Mouse (Mus musculus) kidney, postnatal 0 days (tissue): ENCODE measurements at regions not wholly inside any gene's neighbourhood (a gene's known extent, or its start where the extent isn't known, plus 50 kb on each side); places are given as distances from the start of the nearest gene placed in this dataset.

Experiments
- ATAC-seq: fragments of 200-750 bp; cut with Nextera tagmentation; replicated peaks from 2 replicates; pipeline ENCODE4 v1.8.0; 2017; ENCODE audit warnings: low read depth, moderate number of reproducible peaks, moderate TSS enrichment, moderate library complexity; ENCODE audit not compliant: low FRiP score
- DNase-seq: peaks from one replicate; pipeline ENCODE4 v3.0.0-alpha.2; 2016; ENCODE audit warnings: low spot score
- H3K27ac ChIP-seq: fragments of 300-500 bp; sonication (generic); 2 replicates; pipeline ENCODE4 v1.5.1; 2014; ENCODE audit warnings: mild to moderate bottlenecking
- H3K27me3 ChIP-seq: fragments of 300-500 bp; sonication (generic); 2 replicates; pipeline ENCODE4 v1.6.1; 2014; ENCODE audit warnings: low read length, mixed read lengths; ENCODE audit not compliant: insufficient read depth
- H3K36me3 ChIP-seq: fragments of 300-500 bp; sonication (generic); 2 replicates; pipeline ENCODE4 v1.6.1; 2014; ENCODE audit warnings: low read length, mixed read lengths; ENCODE audit not compliant: insufficient read depth
- H3K4me1 ChIP-seq: fragments of 300-500 bp; sonication (generic); replicated peaks from 2 replicates; pipeline ENCODE4 v1.6.1; 2014; ENCODE audit warnings: antibody characterized with exemption, low read length, mixed read lengths; ENCODE audit not compliant: insufficient read depth
- H3K4me2 ChIP-seq: fragments of 300-500 bp; sonication (generic); 2 replicates; pipeline ENCODE4 v1.6.1; 2014; ENCODE audit warnings: mild to moderate bottlenecking, low read length, moderate library complexity, mixed read lengths
- H3K4me3 ChIP-seq: fragments of 300-500 bp; sonication (generic); replicated peaks from 2 replicates; pipeline ENCODE4 v1.5.1; 2014; ENCODE audit warnings: low read depth, low read length
- H3K9ac ChIP-seq: fragments of 300-500 bp; sonication (generic); 2 replicates; pipeline ENCODE4 v1.6.1; 2014; ENCODE audit warnings: low read depth, low read length
- H3K9me3 ChIP-seq: fragments of 300-500 bp; sonication (generic); replicated peaks from 2 replicates; pipeline ENCODE4 v1.6.1; 2016; ENCODE audit warnings: low read length, inconsistent platforms, mixed read lengths
- CTCF ChIP-seq: IDR thresholded peaks from 2 replicates; pipeline ENCODE4 v1.5.1; 2016; ENCODE audit warnings: antibody characterized with exemption, low read depth, mild to moderate bottlenecking, moderate library complexity
- WGBS: fragments of 180-500 bp; shearing (Covaris S2); extraction: QIAGEN DNeasy Blood & Tissue Kit; methylation state at CpG from one replicate; pipeline ENCODE4 v1.1.7; 2014; 5-methylcytosine and 5-hydroxymethylcytosine counted together

- Histone ChIP-seq H3K9me3 (no peaks in the 10 kb centered on the region), H3K4me1 (no peaks in the 10 kb centered on the region), H3K4me3 (no peak overlapping the region), H3K36me3 (no peaks in the 10 kb centered on the region), H3K27me3 (no peaks in the 10 kb centered on the region), H3K27ac (no peak overlapping the region), H3K4me2 (no peak overlapping the region), H3K9ac (no peak overlapping the region)
- DNase-seq (no peak), ATAC-seq (no peak)
- WGBS = 86% methylated on average over 4 of the region's 4 CpGs
- no peak for TF ChIP-seq CTCF
Observed at GRCm38 (mm10) chr11:10429291-10429690, 684.7 kb upstream of the Vwc2 start.

GRCm38 (mm10) chr11:10477341-10478070 is 636.5 kb upstream of the Vwc2 start:
- Histone ChIP-seq H3K36me3 (no peaks in the 10 kb centered on the region), H3K27me3 (no peaks in the 10 kb centered on the region), H3K9me3 (no peaks in the 10 kb centered on the region), H3K4me2 (no peak overlapping the region), H3K27ac (no peak overlapping the region), H3K9ac (no peak overlapping the region), H3K4me3 (no peak overlapping the region), H3K4me1 (no peaks in the 10 kb centered on the region)
- no peak for TF ChIP-seq CTCF
- 84% methylated on average over 4 of the region's 4 CpGs for WGBS
- no peak for DNase-seq
- ATAC-seq = peak; percentile 52; the same call in 1 of the 2 replicates

GRCm38 (mm10) chr11:10481007-10481698 is 632.9 kb upstream of the Vwc2 start:
- no peak overlapping the region for H3K27ac ChIP-seq
- no peaks in the 10 kb centered on the region for H3K4me1 ChIP-seq
- H3K4me3 ChIP-seq = no peak overlapping the region
- DNase-seq (no peak), ATAC-seq (no peak)
- no peaks in the 10 kb centered on the region for H3K36me3 ChIP-seq
- TF ChIP-seq CTCF = no peak
- no peaks in the 10 kb centered on the region for H3K27me3 ChIP-seq
- H3K9me3 ChIP-seq = no peaks in the 10 kb centered on the region
- H3K9ac ChIP-seq = no peak overlapping the region
- 73% methylated on average over 2 of the region's 2 CpGs for WGBS
- H3K4me2 ChIP-seq = no peak overlapping the region

- Histone ChIP-seq H3K4me3 (no peak overlapping the region), H3K4me1 (no peaks in the 10 kb centered on the region), H3K9ac (no peak overlapping the region), H3K27me3 (no peaks in the 10 kb centered on the region), H3K36me3 (no peaks in the 10 kb centered on the region), H3K4me2 (no peak overlapping the region), H3K9me3 (no peaks in the 10 kb centered on the region), H3K27ac (no peak overlapping the region)
- WGBS = 80% methylated on average over 3 of the region's 3 CpGs
- no peak for ATAC-seq
- no peak for DNase-seq
- no peak for TF ChIP-seq CTCF
Observed at GRCm38 (mm10) chr11:10484011-10484410, 630.0 kb upstream of the Vwc2 start.

GRCm38 (mm10) chr11:10497399-10497798 is 616.6 kb upstream of the Vwc2 start:
- H3K4me2 ChIP-seq = no peak overlapping the region
- ATAC-seq = no peak
- TF ChIP-seq CTCF = no peak
- no peak overlapping the region for H3K4me3 ChIP-seq
- DNase-seq = no peak
- no peaks in the 10 kb centered on the region for H3K4me1 ChIP-seq
- H3K27me3 ChIP-seq = no peaks in the 10 kb centered on the region
- H3K27ac ChIP-seq = no peak overlapping the region
- no peaks in the 10 kb centered on the region for H3K9me3 ChIP-seq
- WGBS = 46% methylated on average over 2 of the region's 2 CpGs
- no peaks in the 10 kb centered on the region for H3K36me3 ChIP-seq
- no peak overlapping the region for H3K9ac ChIP-seq

GRCm38 (mm10) chr11:10511241-10511640 is 602.8 kb upstream of the Vwc2 start:
- Histone ChIP-seq H3K27me3 (no peaks in the 10 kb centered on the region), H3K4me3 (no peak overlapping the region), H3K4me2 (no peak overlapping the region), H3K4me1 (no peaks in the 10 kb centered on the region), H3K36me3 (no peaks in the 10 kb centered on the region), H3K27ac (no peak overlapping the region), H3K9ac (no peak overlapping the region), H3K9me3 (no peaks in the 10 kb centered on the region)
- ATAC-seq (no peak), DNase-seq (no peak)
- 66% methylated on average over 3 of the region's 3 CpGs for WGBS
- TF ChIP-seq CTCF = no peak
